Mouse (Mus musculus): Measurements from ENCODE around the gene Fbln5.
A peak's percentile ranks its signal among the peaks of the same experiment; 100 is the strongest.

The Fbln5 gene

GRCm38 (mm10) chr12:101758698-101759097 is 60.2 kb downstream of the Fbln5 start:
- no peak for DNase-seq

DNA sequence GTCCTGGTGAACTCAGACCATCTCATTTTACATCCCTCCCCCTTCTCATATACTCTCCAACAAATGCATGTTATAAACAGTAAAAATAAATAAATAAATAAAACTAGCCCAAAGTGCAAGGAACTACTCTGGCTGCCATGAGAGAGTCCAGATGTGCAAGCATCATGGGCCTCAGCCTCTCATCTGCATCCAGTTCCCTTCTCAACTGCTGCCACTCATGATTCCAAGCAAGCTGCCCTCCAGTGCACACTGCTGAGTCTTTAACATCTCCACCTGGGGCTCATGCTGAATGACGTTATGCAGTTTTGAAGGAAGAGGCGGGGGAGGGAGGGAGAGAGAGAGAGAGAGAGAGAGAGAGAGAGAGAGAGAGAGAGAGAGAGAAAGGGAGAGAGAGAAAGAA is 76.5 kb downstream of the Fbln5 start:
- no peak for DNase-seq

DNA sequence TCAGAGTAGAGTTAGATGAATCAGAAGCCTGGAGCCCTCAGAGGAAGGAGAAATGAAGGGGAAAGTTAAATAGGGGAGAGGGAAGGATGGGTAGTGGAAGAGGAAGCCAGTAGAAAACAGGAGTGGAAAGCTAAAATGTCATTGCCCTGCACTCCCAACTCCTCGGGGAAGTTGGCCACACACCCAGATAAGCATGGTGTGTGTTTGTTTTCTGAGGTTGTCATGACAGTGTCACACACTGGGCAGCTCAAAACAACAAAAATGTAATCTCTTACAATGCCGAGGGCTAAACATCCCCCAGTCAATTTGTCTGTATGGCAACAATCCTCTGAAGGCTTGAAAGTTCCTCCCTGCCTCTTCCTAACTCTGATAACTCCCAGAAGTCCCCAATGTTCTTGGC is 78.4 kb downstream of the Fbln5 start:
- DNase-seq: no peak

GRCm38 (mm10) chr12:101740045-101740444 is 78.8 kb downstream of the Fbln5 start:
- DNase-seq: no peak

- DNase-seq: no peak
These were observed 100.1 kb downstream of the Fbln5 start for GRCm38 (mm10) chr12:101718755-101719150.

- peak; percentile 11 to 24 for DNase-seq
These were observed 100.7 kb downstream of the Fbln5 start, which contains the start of gene Tc2n for GRCm38 (mm10) chr12:101718054-101718754. Tc2n (minus strand) TSS chr12:101718523.

- DNase-seq: no peak
These were observed 119.7 kb downstream of the Fbln5 start for GRCm38 (mm10) chr12:101699176-101699575.

All from cerebellum, adult 18-20 months (tissue).